Mouse (Mus musculus): ENCODE results near the gene Zfp292.

DNA sequence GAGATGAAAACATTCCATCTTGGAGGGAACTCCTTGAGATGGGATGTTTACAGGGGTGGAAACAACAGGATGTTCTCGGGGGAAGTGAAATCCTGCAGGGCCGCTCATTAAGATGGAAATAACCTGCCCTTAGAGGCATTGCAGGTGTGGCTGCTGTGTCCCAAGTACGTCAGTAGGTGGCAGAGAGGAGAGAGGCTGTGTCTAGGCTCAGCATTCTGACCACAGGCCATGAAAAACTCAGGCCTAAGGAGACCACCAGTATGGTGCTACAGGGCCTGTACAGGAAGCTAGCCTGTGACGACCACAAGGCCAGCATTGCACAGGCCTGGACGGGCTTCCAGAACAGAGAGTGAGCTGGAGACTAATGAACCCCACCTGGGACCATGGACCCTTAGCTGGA lies 97.9 kb downstream of the Zfp292 start:
- TF ChIP-seq POLR2A (IDR thresholded peaks at IDR 0.05; ENCODE audit: borderline replicate concordance, control insufficient read depth, low read depth, low read length) (no peak), CTCF (IDR thresholded peaks at IDR 0.05; ENCODE audit: control insufficient read depth, insufficient read depth, low read length) (peak; percentile 46; the same call in 1 of the 2 replicates)
